Mouse (Mus musculus) myocyte (in vitro differentiated cells): ENCODE data around the gene Palm3.

Experiments used
- MYOG ChIP-seq, 3 experiments: IDR thresholded peaks; one replicate each; pipeline ENCODE4 v1.6.1; 2011; ENCODE audit warnings: control low read depth in 2 of 3, low read depth in 2 of 3, mild to moderate bottlenecking in 2 of 3; ENCODE audit not compliant: insufficient read length in 2 of 3, control insufficient read depth in 1 of 3, insufficient read depth in 1 of 3
- POLR2A ChIP-seq: IDR thresholded peaks from one replicate; pipeline ENCODE4 v1.6.1; 2011; ENCODE audit warnings: low read depth, mild to moderate bottlenecking, control low read depth, moderate library complexity; ENCODE audit not compliant: insufficient read length
- REST ChIP-seq: IDR thresholded peaks from one replicate; pipeline ENCODE4 v1.6.1; 2011; ENCODE audit warnings: mild to moderate bottlenecking, control low read depth, moderate library complexity; ENCODE audit not compliant: insufficient read depth, insufficient read length
- TCF12 ChIP-seq: IDR thresholded peaks from one replicate; pipeline ENCODE4 v1.6.1; 2011; ENCODE audit warnings: mild to moderate bottlenecking, control low read depth; ENCODE audit not compliant: poor library complexity, insufficient read depth, severe bottlenecking
- USF1 ChIP-seq: IDR thresholded peaks from one replicate; pipeline ENCODE4 v1.6.1; 2011; ENCODE audit warnings: low read depth, mild to moderate bottlenecking, control low read depth, moderate library complexity

DNA sequence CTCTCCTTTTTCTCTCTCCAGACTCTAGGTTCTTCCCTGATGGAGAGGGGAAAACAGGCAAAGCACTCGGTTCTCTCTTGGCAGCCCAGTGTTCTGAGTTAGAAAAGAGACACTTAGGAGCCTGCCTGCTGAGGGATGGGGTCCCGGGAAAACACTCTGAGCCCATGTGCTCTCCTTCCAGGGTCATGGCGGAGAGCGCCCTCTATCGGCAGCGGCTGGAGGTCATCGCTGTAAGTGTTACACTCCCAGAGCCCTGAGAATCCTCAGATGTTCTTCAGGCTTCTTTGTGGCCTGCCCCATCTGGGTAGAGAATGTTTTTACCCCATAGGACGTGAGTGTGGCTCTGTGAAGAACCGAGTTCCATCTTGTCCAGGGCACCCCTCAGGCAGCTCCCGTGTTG is 2.9 kb downstream of the Palm3 start:
- TF ChIP-seq POLR2A (no peak), REST (no peak), MYOG (IDR thresholded peaks at IDR 0.05; ENCODE audit: control insufficient read depth in 1 of 3, insufficient read depth in 1 of 3, insufficient read length in 2 of 3, low read depth in 2 of 3) (peak in 1 of 3 experiments; percentile 27), TCF12 (no peak), USF1 (no peak)
